Mouse (Mus musculus) midbrain, postnatal 0 days (tissue): Measurements from ENCODE around the gene Gm17581. TPM values are rescaled to one million over a fixed set of nuclear protein-coding genes. Genes with fewer than 3 reads are reported as not detected.
"Not testable (repeated sequence)": the region's sequence is repeated elsewhere in the genome, so short reads cannot be mapped to it uniquely, and the experiment has no call there.

Experiments
- ATAC-seq: fragments of 200-750 bp; cut with Nextera tagmentation; 2 replicates; pipeline ENCODE4 v1.8.0; 2017; ENCODE audit warnings: moderate number of reproducible peaks, mild to moderate bottlenecking, moderate TSS enrichment, moderate library complexity; ENCODE audit not compliant: low FRiP score
- DNase-seq: peaks from one replicate; pipeline ENCODE4 v3.0.0-alpha.2; 2015; ENCODE audit warnings: low spot score
- H3K27ac ChIP-seq: fragments of 300-500 bp; sonication (generic); 2 replicates; pipeline ENCODE4 v1.5.1; 2014; ENCODE audit warnings: low read depth, mild to moderate bottlenecking, low read length, mixed read lengths
- H3K27me3 ChIP-seq: fragments of 300-500 bp; sonication (generic); 2 replicates; pipeline ENCODE4 v1.6.1; 2014; ENCODE audit warnings: low read length, control low read depth, mixed read lengths; ENCODE audit not compliant: insufficient read depth
- H3K36me3 ChIP-seq: fragments of 300-500 bp; sonication (generic); 2 replicates; pipeline ENCODE4 v1.6.1; 2014; ENCODE audit warnings: low read length, control low read depth, mixed read lengths; ENCODE audit not compliant: insufficient read depth
- H3K4me1 ChIP-seq: fragments of 300-500 bp; sonication (generic); 2 replicates; pipeline ENCODE4 v1.6.1; 2014; ENCODE audit warnings: mild to moderate bottlenecking, control low read depth, antibody characterized with exemption, low read length, mixed read lengths; ENCODE audit not compliant: insufficient read depth
- H3K4me2 ChIP-seq: fragments of 300-500 bp; sonication (generic); 2 replicates; pipeline ENCODE4 v1.6.1; 2014; ENCODE audit warnings: low read depth, mild to moderate bottlenecking, low read length, mixed read lengths; ENCODE audit not compliant: poor library complexity, severe bottlenecking
- H3K4me3 ChIP-seq: fragments of 300-500 bp; sonication (generic); 2 replicates; pipeline ENCODE4 v1.5.1; 2014; ENCODE audit warnings: low read depth, mild to moderate bottlenecking, low read length, moderate library complexity
- H3K9ac ChIP-seq: fragments of 300-500 bp; sonication (generic); replicated peaks from 2 replicates; pipeline ENCODE4 v1.6.1; 2014; ENCODE audit warnings: mild to moderate bottlenecking, low read length, moderate library complexity, mixed read lengths; ENCODE audit not compliant: poor library complexity, severe bottlenecking
- H3K9me3 ChIP-seq: fragments of 300-500 bp; sonication (generic); 2 replicates; pipeline ENCODE4 v1.6.1; 2016; ENCODE audit warnings: low read length, control low read depth
- CTCF ChIP-seq: IDR thresholded peaks from 2 replicates; pipeline ENCODE4 v1.5.1; 2016; ENCODE audit warnings: antibody characterized with exemption, mild to moderate bottlenecking
- WGBS: fragments of 180-500 bp; shearing (Covaris S2); extraction: QIAGEN DNeasy Blood & Tissue Kit; methylation state at CpG from one replicate; pipeline ENCODE4 v1.1.7; 2014; 5-methylcytosine and 5-hydroxymethylcytosine counted together
- polyA plus RNA-seq: library from polyadenylated mRNA; unstranded; fragments of >200 nt; fragmentation: Nextera tagmentation; extraction: Ambion mirVana; gene quantifications from 2 replicates; pipeline ENCODE4 v1.2.1, GENCODE M21; 2015
- total RNA-seq: library from RNA; depleted of rRNA; stranded (reverse); fragments of >200 nt; gene quantifications from 2 replicates; pipeline ENCODE4 v1.2.3, GENCODE M21; 2014; rRNA removed

Gm17581 gene
- total RNA-seq (not detected in 2 replicates), polyA plus RNA-seq (not detected in 2 replicates)

- H3K36me3 ChIP-seq, H3K27me3 ChIP-seq, H3K4me3 ChIP-seq, DNase-seq, H3K27ac ChIP-seq, H3K9me3 ChIP-seq, H3K4me1 ChIP-seq, ATAC-seq, H3K9ac ChIP-seq, H3K4me2 ChIP-seq: not testable (repeated sequence)
- 85% methylated on average over 5 of the region's 5 CpGs for WGBS
These were observed at the start of gene Gm17581 for GRCm38 (mm10) chr2:155735766-155736165. Gene Gm17581, minus strand, starts transcription at chr2:155735866.

GRCm38 (mm10) chr2:155784534-155784933 is 48.9 kb upstream of the Gm17581 start:
- Histone ChIP-seq H3K4me1 (no peaks in the 10 kb centered on the region), H3K9me3 (no peaks in the 10 kb centered on the region), H3K4me2 (no peak overlapping the region), H3K9ac (no peak overlapping the region), H3K27ac (no peak overlapping the region), H3K27me3 (no peaks in the 10 kb centered on the region), H3K4me3 (no peak overlapping the region), H3K36me3 (no peaks in the 10 kb centered on the region)
- WGBS, result 78% methylated on average over 6 of the region's 6 CpGs
- ATAC-seq, result no peak
- TF ChIP-seq CTCF, result no peak
- DNase-seq, result no peak

- DNase-seq, result no peak
- WGBS, result 78% methylated on average over 3 of the region's 3 CpGs
- no peak overlapping the region for H3K4me2 ChIP-seq
- no peak overlapping the region for H3K27ac ChIP-seq
- no peaks in the 10 kb centered on the region for H3K36me3 ChIP-seq
- H3K9me3 ChIP-seq, result no peaks in the 10 kb centered on the region
- no peak overlapping the region for H3K4me3 ChIP-seq
- TF ChIP-seq CTCF, result no peak
- no peaks in the 10 kb centered on the region for H3K27me3 ChIP-seq
- H3K4me1 ChIP-seq, result peaks cover 5% of the 10 kb centered on the region; the same call in 1 of the 2 replicates
- no peak for ATAC-seq
- no peak overlapping the region for H3K9ac ChIP-seq
These were observed 43.8 kb upstream of the Gm17581 start for GRCm38 (mm10) chr2:155779506-155779905.

- peak; percentile 43 for DNase-seq
- Histone ChIP-seq H3K27me3 (no peaks in the 10 kb centered on the region), H3K9me3 (no peaks in the 10 kb centered on the region), H3K36me3 (no peaks in the 10 kb centered on the region), H3K4me2 (no peak overlapping the region), H3K27ac (no peak overlapping the region), H3K4me3 (no peak overlapping the region), H3K9ac (no peak overlapping the region), H3K4me1 (peaks cover 5% of the 10 kb centered on the region; the same call in 1 of the 2 replicates)
- TF ChIP-seq CTCF, result no peak
- WGBS, result 54% methylated on average over 7 of the region's 7 CpGs
- ATAC-seq, result no peak
These were observed 43.4 kb upstream of the Gm17581 start for GRCm38 (mm10) chr2:155779066-155779465.

- 50% methylated on average over 6 of the region's 6 CpGs for WGBS
- H3K4me2 ChIP-seq, result no peak overlapping the region
- DNase-seq, result no peak
- H3K4me3 ChIP-seq, result no peak overlapping the region
- peaks cover 7% of the 10 kb centered on the region; the same call in 1 of the 2 replicates for H3K27me3 ChIP-seq
- no peak overlapping the region for H3K27ac ChIP-seq
- ATAC-seq, result no peak
- no peaks in the 10 kb centered on the region for H3K36me3 ChIP-seq
- H3K9me3 ChIP-seq, result no peaks in the 10 kb centered on the region
- TF ChIP-seq CTCF, result no peak
- peaks cover 5% of the 10 kb centered on the region; the same call in 1 of the 2 replicates for H3K4me1 ChIP-seq
- no peak overlapping the region for H3K9ac ChIP-seq
These were observed 42.3 kb upstream of the Gm17581 start for GRCm38 (mm10) chr2:155778004-155778403.

GRCm38 (mm10) chr2:155777688-155777985 is 42.0 kb upstream of the Gm17581 start:
- no peak for ATAC-seq
- Histone ChIP-seq H3K9ac (no peak overlapping the region), H3K4me2 (peak overlapping the region; percentile 85; the same call in 1 of the 2 replicates), H3K36me3 (no peaks in the 10 kb centered on the region), H3K4me3 (no peak overlapping the region), H3K27me3 (peaks cover 7% of the 10 kb centered on the region; the same call in 1 of the 2 replicates), H3K9me3 (no peaks in the 10 kb centered on the region), H3K27ac (no peak overlapping the region), H3K4me1 (peaks cover 5% of the 10 kb centered on the region; the same call in 1 of the 2 replicates)
- no peak for TF ChIP-seq CTCF
- WGBS, result 60% methylated on average over 4 of the region's 4 CpGs
- DNase-seq, result no peak
